8 mouse cellular contexts compared by ENCODE assay signal in genomic region chr4:114908829-114909601, GRCm38 (mm10). TPM values are rescaled to one million over a fixed set of nuclear protein-coding genes. Genes with fewer than 3 reads are reported as not detected.
A peak's percentile ranks its signal among the peaks of the same experiment; 100 is the strongest.
DNase-seq lines count a peak whose midpoint lies in the region; ATAC-seq and TF ChIP-seq lines count a peak whose summit lies in the region.

Foxd2 (minus strand) TSS chr4:114908873.

- H3K36me3 ChIP-seq in hindbrain, postnatal 0 days (ENCODE audit: insufficient read depth, low read length) = no peaks in the 10 kb centered on the region
- no peaks in the 10 kb centered on the region for H3K36me3 ChIP-seq in limb, embryonic 13.5 days
- H3K36me3 ChIP-seq in midbrain, embryonic 14.5 days (ENCODE audit: control insufficient read depth, insufficient read depth, low read length) = no peaks in the 10 kb centered on the region

- no peak for DNase-seq in frontal cortex, postnatal 25 days (ENCODE audit: low spot score in 2 of 2)
- peak; percentile 40 to 57 for DNase-seq in cerebellum, postnatal 36 days
- DNase-seq in gastrocnemius, adult 8-10 months (ENCODE audit: low spot score in 2 of 2) = peak; percentile 74 to 77
- DNase-seq in hindbrain, postnatal 0 days (ENCODE audit: low spot score) = peak; percentile 86
- DNase-seq in midbrain, embryonic 14.5 days = peak; percentile 89
- DNase-seq in spleen, postnatal 10 days (ENCODE audit: low spot score in 2 of 2) = peak; percentile 81 to 93

- H3K27me3 ChIP-seq in hindbrain, postnatal 0 days (ENCODE audit: insufficient read depth, low read length) = peaks cover 92% of the 10 kb centered on the region
- peaks cover 100% of the 10 kb centered on the region for H3K27me3 ChIP-seq in limb, embryonic 13.5 days
- peaks cover 98% of the 10 kb centered on the region for H3K27me3 ChIP-seq in midbrain, embryonic 14.5 days (ENCODE audit: control insufficient read depth, insufficient read depth, low read length)

- H3K9me3 ChIP-seq in hindbrain, postnatal 0 days (ENCODE audit: low read length) = no peaks in the 10 kb centered on the region
- no peaks in the 10 kb centered on the region for H3K9me3 ChIP-seq in limb, embryonic 13.5 days
- no peaks in the 10 kb centered on the region for H3K9me3 ChIP-seq in midbrain, embryonic 14.5 days (ENCODE audit: control insufficient read depth, low read length)

- H3K9ac ChIP-seq in hindbrain, postnatal 0 days (replicated peaks; ENCODE audit: low read length) = peak within 1 kb of the TSS; percentile 24; the same call in 1 of the 2 replicates
- peak within 1 kb of the TSS; percentile 72 for H3K9ac ChIP-seq in limb, embryonic 13.5 days
- H3K9ac ChIP-seq in midbrain, embryonic 14.5 days (replicated peaks; ENCODE audit: low read length) = peak within 1 kb of the TSS; percentile 23; the same call in 1 of the 2 replicates

- H3K4me3 ChIP-seq in hindbrain, postnatal 0 days (ENCODE audit: low read length) = peak within 1 kb of the TSS; percentile 33
- H3K4me3 ChIP-seq in limb, embryonic 13.5 days = peak within 1 kb of the TSS; percentile 57
- peak within 1 kb of the TSS; percentile 38 for H3K4me3 ChIP-seq in midbrain, embryonic 14.5 days (replicated peaks; ENCODE audit: low read depth, low read length)

- H3K4me1 ChIP-seq in hindbrain, postnatal 0 days (ENCODE audit: insufficient read depth, low read length) = no peaks in the 10 kb centered on the region
- H3K4me1 ChIP-seq in limb, embryonic 13.5 days = peaks cover 31% of the 10 kb centered on the region
- 0 out of 2 replicates have a peak, but pooled peaks cover 3% of the 10 kb centered on the region for H3K4me1 ChIP-seq in midbrain, embryonic 14.5 days (ENCODE audit: control insufficient read depth, insufficient read depth, low read length)

- peak; percentile 76 for TF ChIP-seq CTCF in hindbrain, postnatal 0 days (IDR thresholded peaks at IDR 0.05; ENCODE audit: low read depth)

- no peak within 1 kb of the TSS for H3K27ac ChIP-seq in hindbrain, postnatal 0 days
- peak within 1 kb of the TSS; percentile 44; the same call in 1 of the 2 replicates for H3K27ac ChIP-seq in limb, embryonic 13.5 days
- H3K27ac ChIP-seq in midbrain, embryonic 14.5 days (replicated peaks; ENCODE audit: low read depth, low read length) = no peak within 1 kb of the TSS

- H3K4me2 ChIP-seq in hindbrain, postnatal 0 days (ENCODE audit: low read depth, low read length) = peak within 1 kb of the TSS; percentile 54
- H3K4me2 ChIP-seq in limb, embryonic 13.5 days (replicated peaks) = peak within 1 kb of the TSS; percentile 77
- H3K4me2 ChIP-seq in midbrain, embryonic 14.5 days (ENCODE audit: low read length) = peak within 1 kb of the TSS; percentile 64

- WGBS in hindbrain, postnatal 0 days = 2% methylated on average over 57 of the region's 64 CpGs
- under 1% methylated on average over 63 of the region's 64 CpGs for WGBS in limb, embryonic 13.5 days
- WGBS in midbrain, embryonic 14.5 days = under 1% methylated on average over 64 of the region's 64 CpGs

- ATAC-seq in frontal cortex, adult (ENCODE audit: low TSS enrichment) = peak; percentile 41; the same call in 1 of the 2 replicates
- peak; percentile 83 for ATAC-seq in hindbrain, postnatal 0 days
- peak; percentile 89 for ATAC-seq in limb, embryonic 13.5 days (ENCODE audit: low FRiP score, low read depth)
- ATAC-seq in midbrain, embryonic 14.5 days (ENCODE audit: low FRiP score, low TSS enrichment) = peak; percentile 77

RNA-seq across cellular contexts. Expression of gene Foxd2, which starts in this region (rescaled TPM):
- under 1 TPM in 3 of 4 experiments, not detected in 1; 0.10 to 0.29 (median 0.19) TPM for total RNA-seq in gastrocnemius, adult 8-10 months (2022)
- total RNA-seq in hindbrain, postnatal 0 days (2014; rRNA removed) = 0.90 and 1.8 TPM in 2 replicates
- 0.16 and 0.30 TPM in 2 replicates for polyA plus RNA-seq in hindbrain, postnatal 0 days (2015; fragmentation: Nextera tagmentation; extraction: Ambion mirVana)
- 1.3 and 1.9 TPM in 2 replicates for polyA plus RNA-seq in limb, embryonic 13.5 days (2015; fragmentation: Nextera tagmentation; extraction: Ambion mirVana)
- polyA plus RNA-seq in midbrain, embryonic 14.5 days (2014; fragmentation: Nextera tagmentation; extraction: Ambion mirVana) = 0.11 and 0.54 TPM in 2 replicates

Comparison
In these comparisons a context has a peak if more than half of its experiments do, and no peak if none do; other contexts are left out.
1. Peak in DNase-seq in gastrocnemius, adult 8-10 months; RNA of the gene not detected or under 1 TPM.
2. Peak in DNase-seq, ATAC-seq, H3K4me3 ChIP-seq, H3K9ac ChIP-seq and H3K4me2 ChIP-seq in midbrain, embryonic 14.5 days; RNA of the gene not detected or under 1 TPM.
3. DNase-seq: peak in cerebellum, postnatal 36 days (2 of 2), hindbrain, postnatal 0 days (single experiment) and spleen, postnatal 10 days (2 of 2); none in frontal cortex, postnatal 25 days (0 of 2).
4. Peak in every context shown above with its lines, with median percentiles within 50 percentile points of each other: ATAC-seq, H3K4me2 ChIP-seq, H3K4me3 ChIP-seq and H3K9ac ChIP-seq.